Mouse (Mus musculus): Measurements from ENCODE around the gene Mansc1. TPM values are rescaled to one million over a fixed set of nuclear protein-coding genes. Genes with fewer than 3 reads are reported as not detected.

Gene Mansc1
- polyA plus RNA-seq, 1 experiment from 2014 or later, result 13.5 TPM

- Histone ChIP-seq H3K4me3 (replicated peaks; ENCODE audit: low read depth, low read length) (no peak overlapping the region), H3K27me3 (ENCODE audit: insufficient read depth, low read length) (no peaks in the 10 kb centered on the region), H3K9ac (ENCODE audit: low read depth, low read length) (no peak overlapping the region), H3K4me2 (ENCODE audit: low read length) (no peak overlapping the region), H3K4me1 (replicated peaks; ENCODE audit: insufficient read depth, low read length) (peaks cover 11% of the 10 kb centered on the region), H3K27ac (peak overlapping the region; percentile 62), H3K9me3 (replicated peaks; ENCODE audit: low read length) (no peaks in the 10 kb centered on the region), H3K36me3 (ENCODE audit: insufficient read depth, low read length) (no peaks in the 10 kb centered on the region)
- ATAC-seq (replicated peaks; ENCODE audit: low FRiP score, low read depth) (peak; percentile 73), DNase-seq (ENCODE audit: low spot score) (peak; percentile 56)
- TF ChIP-seq CTCF (IDR thresholded peaks at IDR 0.05; ENCODE audit: low read depth), result no peak
- WGBS, result 61% methylated on average over 6 of the region's 6 CpGs
Measured at GRCm38 (mm10) chr6:134597651-134598229, 34.5 kb downstream of the Mansc1 start.

GRCm38 (mm10) chr6:134594569-134595442, 37.5 kb downstream of the Mansc1 start:
- Histone ChIP-seq H3K9ac (ENCODE audit: low read depth, low read length) (no peak overlapping the region), H3K4me3 (replicated peaks; ENCODE audit: low read depth, low read length) (no peak overlapping the region), H3K27me3 (ENCODE audit: insufficient read depth, low read length) (no peaks in the 10 kb centered on the region), H3K4me1 (replicated peaks; ENCODE audit: insufficient read depth, low read length) (no peaks in the 10 kb centered on the region; the same call in 1 of the 2 replicates), H3K27ac (peak overlapping the region; percentile 3; the same call in 1 of the 2 replicates), H3K36me3 (ENCODE audit: insufficient read depth, low read length) (no peaks in the 10 kb centered on the region), H3K4me2 (ENCODE audit: low read length) (peak overlapping the region; percentile 25), H3K9me3 (replicated peaks; ENCODE audit: low read length) (no peaks in the 10 kb centered on the region)
- TF ChIP-seq CTCF (IDR thresholded peaks at IDR 0.05; ENCODE audit: low read depth), result no peak
- 51% methylated on average over 20 of the region's 21 CpGs for WGBS
- DNase-seq (ENCODE audit: low spot score) (peak; percentile 72), ATAC-seq (replicated peaks; ENCODE audit: low FRiP score, low read depth) (peak; percentile 67; the same call in 1 of the 2 replicates)

GRCm38 (mm10) chr6:134591614-134592013, 40.7 kb downstream of the Mansc1 start:
- H3K9ac ChIP-seq (ENCODE audit: low read depth, low read length), result no peak overlapping the region
- DNase-seq (ENCODE audit: low spot score), result no peak
- no peaks in the 10 kb centered on the region for H3K27me3 ChIP-seq (ENCODE audit: insufficient read depth, low read length)
- H3K4me2 ChIP-seq (ENCODE audit: low read length), result no peak overlapping the region
- TF ChIP-seq CTCF (IDR thresholded peaks at IDR 0.05; ENCODE audit: low read depth), result no peak
- H3K4me3 ChIP-seq (replicated peaks; ENCODE audit: low read depth, low read length), result no peak overlapping the region
- no peak overlapping the region for H3K27ac ChIP-seq
- no peak; the same call in 1 of the 2 replicates for ATAC-seq (replicated peaks; ENCODE audit: low FRiP score, low read depth)
- H3K9me3 ChIP-seq (replicated peaks; ENCODE audit: low read length), result no peaks in the 10 kb centered on the region
- no peaks in the 10 kb centered on the region; the same call in 1 of the 2 replicates for H3K4me1 ChIP-seq (replicated peaks; ENCODE audit: insufficient read depth, low read length)
- WGBS, result 86% methylated on average over 2 of the region's 2 CpGs
- H3K36me3 ChIP-seq (ENCODE audit: insufficient read depth, low read length), result no peaks in the 10 kb centered on the region

GRCm38 (mm10) chr6:134586241-134586640, 46.0 kb downstream of the Mansc1 start:
- WGBS, result 92% methylated on average over 5 of the region's 5 CpGs
- DNase-seq (ENCODE audit: low spot score) (no peak), ATAC-seq (replicated peaks; ENCODE audit: low FRiP score, low read depth) (no peak)
- Histone ChIP-seq H3K27ac (no peak overlapping the region), H3K27me3 (ENCODE audit: insufficient read depth, low read length) (no peaks in the 10 kb centered on the region), H3K4me1 (replicated peaks; ENCODE audit: insufficient read depth, low read length) (no peaks in the 10 kb centered on the region), H3K36me3 (ENCODE audit: insufficient read depth, low read length) (no peaks in the 10 kb centered on the region), H3K4me2 (ENCODE audit: low read length) (no peak overlapping the region), H3K4me3 (replicated peaks; ENCODE audit: low read depth, low read length) (no peak overlapping the region), H3K9ac (ENCODE audit: low read depth, low read length) (no peak overlapping the region), H3K9me3 (replicated peaks; ENCODE audit: low read length) (no peaks in the 10 kb centered on the region)
- no peak for TF ChIP-seq CTCF (IDR thresholded peaks at IDR 0.05; ENCODE audit: low read depth)

- TF ChIP-seq CTCF (IDR thresholded peaks at IDR 0.05; ENCODE audit: low read depth), result no peak
- no peak for ATAC-seq (replicated peaks; ENCODE audit: low FRiP score, low read depth)
- no peak for DNase-seq (ENCODE audit: low spot score)
- Histone ChIP-seq H3K27me3 (ENCODE audit: insufficient read depth, low read length) (no peaks in the 10 kb centered on the region), H3K4me1 (replicated peaks; ENCODE audit: insufficient read depth, low read length) (no peaks in the 10 kb centered on the region), H3K4me2 (ENCODE audit: low read length) (no peak overlapping the region), H3K36me3 (ENCODE audit: insufficient read depth, low read length) (no peaks in the 10 kb centered on the region), H3K4me3 (replicated peaks; ENCODE audit: low read depth, low read length) (no peak overlapping the region), H3K9ac (ENCODE audit: low read depth, low read length) (no peak overlapping the region), H3K27ac (no peak overlapping the region), H3K9me3 (replicated peaks; ENCODE audit: low read length) (no peaks in the 10 kb centered on the region)
- WGBS, result 98% methylated on average over 2 of the region's 2 CpGs
Measured at GRCm38 (mm10) chr6:134584616-134585015, 47.7 kb downstream of the Mansc1 start.

GRCm38 (mm10) chr6:134582110-134582509, 50.2 kb downstream of the Mansc1 start:
- no peak for TF ChIP-seq CTCF (IDR thresholded peaks at IDR 0.05; ENCODE audit: low read depth)
- Histone ChIP-seq H3K4me1 (replicated peaks; ENCODE audit: insufficient read depth, low read length) (no peaks in the 10 kb centered on the region), H3K36me3 (ENCODE audit: insufficient read depth, low read length) (no peaks in the 10 kb centered on the region), H3K4me3 (replicated peaks; ENCODE audit: low read depth, low read length) (no peak overlapping the region), H3K27ac (no peak overlapping the region), H3K4me2 (ENCODE audit: low read length) (no peak overlapping the region), H3K9ac (ENCODE audit: low read depth, low read length) (no peak overlapping the region), H3K27me3 (ENCODE audit: insufficient read depth, low read length) (no peaks in the 10 kb centered on the region), H3K9me3 (replicated peaks; ENCODE audit: low read length) (no peaks in the 10 kb centered on the region)
- no peak for DNase-seq (ENCODE audit: low spot score)
- no peak for ATAC-seq (replicated peaks; ENCODE audit: low FRiP score, low read depth)
- 80% methylated on average over 5 of the region's 5 CpGs for WGBS

All from kidney, postnatal 0 days (tissue).